Mouse (Mus musculus): Measurements from ENCODE around the gene Chkb.

DNA sequence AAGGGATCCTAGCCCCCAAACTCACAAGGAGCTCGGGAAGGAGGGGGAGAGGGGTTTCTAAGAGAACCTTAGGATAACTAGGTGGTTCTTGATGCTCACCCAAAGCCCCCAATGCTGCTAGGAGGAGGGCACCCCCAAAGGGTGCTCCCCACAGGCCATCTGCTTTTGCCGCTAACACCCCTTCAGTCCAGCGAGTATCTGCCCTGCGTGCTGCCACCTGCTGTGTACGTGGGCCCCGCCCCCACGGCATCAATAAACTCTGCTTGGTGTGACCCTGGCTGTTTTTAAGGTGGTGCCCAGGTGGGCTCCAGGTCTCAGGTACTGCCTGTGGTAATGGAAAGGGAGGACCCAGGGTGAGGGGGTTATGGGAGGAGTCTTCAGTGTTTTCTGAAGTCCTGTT lies 32.5 kb upstream of the Chkb start:
- TF ChIP-seq CTCF (IDR thresholded peaks at IDR 0.05; ENCODE audit: borderline replicate concordance, control insufficient read depth, extremely low read depth, insufficient read depth, low read length, poor library complexity) (no peak), POLR2A (IDR thresholded peaks at IDR 0.05; ENCODE audit: control insufficient read depth, extremely low read depth, insufficient read depth, low read length, poor library complexity) (no peak)

All from thymus, adult 2 months (tissue).